Mouse (Mus musculus): ENCODE results near the gene Gm20388. TPM values are rescaled to one million over a fixed set of nuclear protein-coding genes. Genes with fewer than 3 reads are reported as not detected.

Gm20388 gene
- polyA plus RNA-seq, 1 experiment = not detected

- H3K27ac ChIP-seq (ENCODE audit: insufficient read depth, low read depth, low read length) = no peak overlapping the region
- WGBS = 42% methylated on average over 5 of the region's 5 CpGs
- no peak for TF ChIP-seq POLR2A (IDR thresholded peaks at IDR 0.05; ENCODE audit: insufficient read depth, low read depth, low read length)
- no peak for TF ChIP-seq CTCF (IDR thresholded peaks at IDR 0.05; ENCODE audit: insufficient read depth, low read depth, low read length)
- peak overlapping the region; percentile 80 for H3K4me3 ChIP-seq (ENCODE audit: insufficient read depth, low read depth, low read length)
- H3K4me1 ChIP-seq (ENCODE audit: control insufficient read depth, insufficient read depth, low read length) = peaks cover 64% of the 10 kb centered on the region
These were observed 580.6 kb downstream of the Gm20388 start for GRCm38 (mm10) chr8:120491166-120491793.

- TF ChIP-seq POLR2A (IDR thresholded peaks at IDR 0.05; ENCODE audit: insufficient read depth, low read depth, low read length) (no peak), CTCF (IDR thresholded peaks at IDR 0.05; ENCODE audit: insufficient read depth, low read depth, low read length) (no peak)
- H3K4me1 ChIP-seq (ENCODE audit: control insufficient read depth, insufficient read depth, low read length) = peaks cover 67% of the 10 kb centered on the region
- WGBS = 49% methylated on average over 14 of the region's 14 CpGs
- H3K27ac ChIP-seq (ENCODE audit: insufficient read depth, low read depth, low read length) = no peak overlapping the region
- H3K4me3 ChIP-seq (ENCODE audit: insufficient read depth, low read depth, low read length) = peak overlapping the region; percentile 7; the same call in 1 of the 2 replicates
These were observed 581.7 kb downstream of the Gm20388 start for GRCm38 (mm10) chr8:120492193-120492880.

GRCm38 (mm10) chr8:120492881-120493220 lies 582.2 kb downstream of the Gm20388 start:
- 74% methylated on average over 4 of the region's 4 CpGs for WGBS
- no peak overlapping the region for H3K27ac ChIP-seq (ENCODE audit: insufficient read depth, low read depth, low read length)
- peaks cover 72% of the 10 kb centered on the region for H3K4me1 ChIP-seq (ENCODE audit: control insufficient read depth, insufficient read depth, low read length)

GRCm38 (mm10) chr8:120493508-120494464 lies 583.1 kb downstream of the Gm20388 start:
- no peak overlapping the region; the same call in 1 of the 2 replicates for H3K4me3 ChIP-seq (ENCODE audit: insufficient read depth, low read depth, low read length)
- H3K4me1 ChIP-seq (ENCODE audit: control insufficient read depth, insufficient read depth, low read length) = peaks cover 81% of the 10 kb centered on the region
- no peak overlapping the region for H3K27ac ChIP-seq (ENCODE audit: insufficient read depth, low read depth, low read length)
- 59% methylated on average over 16 of the region's 16 CpGs for WGBS
- no peak for TF ChIP-seq POLR2A (IDR thresholded peaks at IDR 0.05; ENCODE audit: insufficient read depth, low read depth, low read length)

More at GRCm38 (mm10) chr8:120492881-120493220, 582.2 kb downstream of the Gm20388 start:
- TF ChIP-seq POLR2A (IDR thresholded peaks at IDR 0.05; ENCODE audit: insufficient read depth, low read depth, low read length) = no peak
- TF ChIP-seq CTCF (IDR thresholded peaks at IDR 0.05; ENCODE audit: insufficient read depth, low read depth, low read length) = no peak
- H3K4me3 ChIP-seq (ENCODE audit: insufficient read depth, low read depth, low read length) = peak overlapping the region; percentile 2; the same call in 1 of the 2 replicates

GRCm38 (mm10) chr8:120494903-120495302 lies 584.3 kb downstream of the Gm20388 start:
- Histone ChIP-seq H3K27ac (ENCODE audit: insufficient read depth, low read depth, low read length) (no peak overlapping the region), H3K4me3 (ENCODE audit: insufficient read depth, low read depth, low read length) (no peak overlapping the region), H3K4me1 (ENCODE audit: control insufficient read depth, insufficient read depth, low read length) (peaks cover 90% of the 10 kb centered on the region)
- TF ChIP-seq CTCF (IDR thresholded peaks at IDR 0.05; ENCODE audit: insufficient read depth, low read depth, low read length) (no peak), POLR2A (IDR thresholded peaks at IDR 0.05; ENCODE audit: insufficient read depth, low read depth, low read length) (no peak)
- 29% methylated on average over 15 of the region's 15 CpGs for WGBS

- no peak for TF ChIP-seq CTCF (IDR thresholded peaks at IDR 0.05; ENCODE audit: insufficient read depth, low read depth, low read length)
- TF ChIP-seq POLR2A (IDR thresholded peaks at IDR 0.05; ENCODE audit: insufficient read depth, low read depth, low read length) = no peak
- Histone ChIP-seq H3K4me1 (ENCODE audit: control insufficient read depth, insufficient read depth, low read length) (peaks cover 91% of the 10 kb centered on the region), H3K4me3 (ENCODE audit: insufficient read depth, low read depth, low read length) (no peak overlapping the region), H3K27ac (ENCODE audit: insufficient read depth, low read depth, low read length) (no peak overlapping the region)
- 73% methylated on average over 5 of the region's 5 CpGs for WGBS
These were observed 584.8 kb downstream of the Gm20388 start for GRCm38 (mm10) chr8:120495461-120495860.

GRCm38 (mm10) chr8:120496478-120496877 lies 585.8 kb downstream of the Gm20388 start:
- Histone ChIP-seq H3K4me3 (ENCODE audit: insufficient read depth, low read depth, low read length) (no peak overlapping the region), H3K4me1 (ENCODE audit: control insufficient read depth, insufficient read depth, low read length) (peaks cover 93% of the 10 kb centered on the region), H3K27ac (ENCODE audit: insufficient read depth, low read depth, low read length) (no peak overlapping the region)
- WGBS = 97% methylated on average over 15 of the region's 15 CpGs
- TF ChIP-seq POLR2A (IDR thresholded peaks at IDR 0.05; ENCODE audit: insufficient read depth, low read depth, low read length) (no peak), CTCF (IDR thresholded peaks at IDR 0.05; ENCODE audit: insufficient read depth, low read depth, low read length) (no peak)

- H3K4me1 ChIP-seq (ENCODE audit: control insufficient read depth, insufficient read depth, low read length) = peaks cover 90% of the 10 kb centered on the region
- TF ChIP-seq CTCF (IDR thresholded peaks at IDR 0.05; ENCODE audit: insufficient read depth, low read depth, low read length) (no peak), POLR2A (IDR thresholded peaks at IDR 0.05; ENCODE audit: insufficient read depth, low read depth, low read length) (no peak)
- 26% methylated on average over 11 of the region's 11 CpGs for WGBS
- no peak overlapping the region for H3K4me3 ChIP-seq (ENCODE audit: insufficient read depth, low read depth, low read length)
- H3K27ac ChIP-seq (ENCODE audit: insufficient read depth, low read depth, low read length) = no peak overlapping the region
These were observed 586.9 kb downstream of the Gm20388 start for GRCm38 (mm10) chr8:120497503-120497946.

Measured in olfactory bulb, adult 2 months (tissue).